Mouse (Mus musculus) thymus, postnatal 14 days (tissue): Measurements from ENCODE around the gene Ccnq.

Experiments
- DNase-seq: peaks from one replicate; pipeline ENCODE4 v3.0.0; 2021

The Ccnq gene

DNA sequence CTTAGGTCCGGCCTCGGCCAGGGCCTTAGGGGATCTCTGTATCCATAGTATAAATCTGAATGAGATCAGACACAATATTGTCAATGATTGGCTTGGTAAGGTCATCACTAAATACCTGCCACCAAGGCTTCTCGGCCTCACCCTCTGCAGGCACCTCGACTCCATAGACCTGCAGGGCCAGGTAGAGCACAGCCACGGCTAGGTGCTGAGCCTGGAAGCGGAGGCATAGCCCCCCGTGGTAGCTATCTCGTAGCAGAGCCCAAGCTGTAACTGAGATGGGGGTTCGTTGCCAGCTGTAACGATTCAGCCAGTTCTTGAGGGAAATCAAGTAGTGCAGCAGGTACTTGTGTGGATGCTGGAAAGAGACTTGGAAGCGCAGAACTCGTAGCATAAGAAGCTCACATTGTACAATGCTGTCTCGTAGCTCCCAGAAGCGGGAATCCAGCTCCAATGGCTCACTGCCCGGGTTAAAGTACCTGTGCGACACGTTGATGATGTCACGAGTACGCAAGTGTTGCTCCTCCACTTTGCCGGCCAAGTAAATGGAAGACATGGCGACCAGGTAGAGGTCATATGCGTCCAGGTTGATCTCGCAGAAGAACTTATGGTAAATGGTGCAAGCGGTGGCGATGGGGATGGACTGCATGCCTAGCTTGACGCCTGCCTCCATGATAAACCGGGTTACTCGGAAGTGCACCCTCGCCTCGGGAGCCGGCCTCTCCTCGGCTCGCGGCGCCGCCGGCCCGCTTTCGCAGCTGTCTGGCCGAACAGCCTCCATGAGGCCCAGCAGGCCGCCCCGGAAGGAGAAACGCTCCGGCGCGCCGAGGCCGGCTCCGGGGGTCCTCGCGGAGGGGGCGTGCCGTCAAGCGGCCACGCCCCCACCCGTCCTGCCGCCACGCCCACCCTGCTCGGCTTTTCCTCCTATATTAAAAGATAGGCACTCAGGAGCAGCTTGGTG, at the start of gene Ccnq:
TSS of gene Ccnq (minus strand) at position 845 of the 958 bp plus-strand sequence.
- DNase-seq: peak; percentile 86

GRCm38 (mm10) chr11:78801094-78801493, 49.6 kb upstream of the Ccnq start:
- DNase-seq: no peak

- no peak for DNase-seq
Measured at GRCm38 (mm10) chr11:78796072-78796729, 44.7 kb upstream of the Ccnq start.

- peak; percentile 66 for DNase-seq
Measured at GRCm38 (mm10) chr11:78793116-78793515, 41.6 kb upstream of the Ccnq start.

DNA sequence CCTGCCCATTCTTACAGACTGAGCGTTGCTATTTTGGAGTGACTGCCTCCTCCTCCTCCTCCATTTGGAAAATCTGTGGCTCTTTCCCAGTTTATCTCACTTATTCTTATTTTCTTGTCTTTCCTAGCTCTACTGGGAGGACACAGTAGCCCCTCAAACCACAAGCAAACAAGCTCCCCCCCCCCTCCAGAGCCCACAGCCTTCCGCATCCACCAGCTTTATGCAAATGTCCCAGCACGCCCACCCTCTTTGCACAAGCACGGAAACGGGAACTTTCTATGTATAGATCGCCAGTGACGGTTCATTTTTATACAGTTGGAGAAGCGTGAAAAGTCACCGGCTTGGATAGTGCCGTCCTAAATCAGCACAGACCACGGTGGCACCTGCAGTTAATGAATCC, 40.9 kb upstream of the Ccnq start:
- DNase-seq: peak; percentile 56

- DNase-seq: no peak
Measured at GRCm38 (mm10) chr11:78792055-78792454, 40.5 kb upstream of the Ccnq start.

DNA sequence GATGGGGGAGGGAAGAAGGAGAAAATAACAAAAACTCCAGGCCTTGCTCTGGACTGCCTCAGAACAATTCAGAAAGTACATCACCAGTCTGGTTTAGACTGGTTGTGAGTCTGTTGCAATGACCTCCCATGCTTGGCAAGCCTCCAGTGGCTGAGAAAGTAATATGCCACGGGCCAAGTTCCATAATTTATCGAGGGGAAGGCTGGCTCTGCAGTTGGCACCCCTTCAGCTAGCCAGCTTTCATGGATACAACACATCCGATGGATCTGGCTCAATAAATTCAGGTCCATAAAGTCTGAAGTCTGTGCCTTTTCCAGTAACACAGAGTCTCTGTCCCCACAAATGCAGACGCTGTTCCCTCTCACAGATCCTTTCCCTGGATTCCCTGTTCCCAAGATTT, 40.1 kb upstream of the Ccnq start:
- no peak for DNase-seq

- no peak for DNase-seq
Measured at GRCm38 (mm10) chr11:78789370-78790060, 38.0 kb upstream of the Ccnq start.

DNA sequence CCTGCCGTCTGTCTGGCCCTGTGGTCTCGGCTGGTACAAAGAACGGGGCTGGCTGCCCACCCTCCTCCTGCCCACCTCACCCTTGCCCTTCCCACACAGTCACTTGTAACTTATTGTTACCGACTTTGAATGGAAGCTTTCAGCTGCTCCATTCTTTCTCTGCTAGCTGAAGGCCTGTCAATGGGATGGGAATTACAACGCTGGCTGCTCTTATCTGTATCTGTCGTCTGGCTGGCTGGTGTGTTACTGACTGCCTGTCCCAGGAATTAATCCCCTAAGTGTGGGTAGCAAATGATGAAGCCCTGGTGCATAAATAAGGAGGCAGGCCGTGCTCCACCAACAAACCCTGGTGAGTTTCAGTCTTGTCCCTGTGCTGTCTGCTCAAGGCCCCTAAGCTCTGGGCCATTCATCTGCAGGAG, 34.5 kb upstream of the Ccnq start:
- DNase-seq: no peak

- DNase-seq: no peak
Measured at GRCm38 (mm10) chr11:78782791-78783347, 31.3 kb upstream of the Ccnq start.

- peak; percentile 41 for DNase-seq
Measured at GRCm38 (mm10) chr11:78782326-78782725, 30.8 kb upstream of the Ccnq start.

DNA sequence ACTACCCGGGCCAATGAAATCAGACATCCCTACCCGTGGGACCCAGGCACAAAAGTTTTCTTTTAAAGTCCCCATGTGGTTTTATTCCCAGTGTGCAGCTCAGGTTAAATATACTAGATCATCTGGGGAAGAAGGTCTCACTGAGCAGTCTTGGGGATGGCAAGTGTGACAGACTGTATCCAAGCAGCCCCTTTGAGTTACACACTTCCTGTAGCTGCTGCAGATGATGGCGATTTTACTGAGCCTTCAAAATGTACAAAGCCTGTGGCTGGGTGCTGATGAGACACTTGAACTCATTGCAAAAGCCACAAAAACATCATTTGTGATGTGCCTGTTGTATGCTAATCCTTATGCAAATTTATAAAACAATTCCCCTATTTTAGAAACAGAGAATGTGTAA, 29.0 kb upstream of the Ccnq start:
- DNase-seq: no peak

DNA sequence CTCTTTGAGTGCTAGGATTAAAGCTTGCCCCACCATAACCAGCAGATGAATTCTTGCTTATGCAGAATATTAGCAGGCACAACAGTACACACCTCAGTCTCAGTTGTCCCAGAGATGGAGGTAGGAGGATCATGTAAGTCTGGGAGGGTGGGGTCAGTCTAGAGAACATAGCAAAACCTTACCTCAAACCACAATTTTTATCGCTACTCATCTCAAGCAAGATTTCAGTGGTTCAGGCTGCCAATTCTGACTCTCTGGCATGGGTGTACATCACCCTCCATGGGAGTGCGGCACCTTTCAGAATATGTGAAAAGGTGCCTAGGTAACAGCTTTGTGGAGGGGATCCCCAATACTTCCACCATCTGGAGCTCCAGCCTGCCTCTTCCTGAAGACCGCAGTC, 28.5 kb upstream of the Ccnq start:
- no peak for DNase-seq

DNA sequence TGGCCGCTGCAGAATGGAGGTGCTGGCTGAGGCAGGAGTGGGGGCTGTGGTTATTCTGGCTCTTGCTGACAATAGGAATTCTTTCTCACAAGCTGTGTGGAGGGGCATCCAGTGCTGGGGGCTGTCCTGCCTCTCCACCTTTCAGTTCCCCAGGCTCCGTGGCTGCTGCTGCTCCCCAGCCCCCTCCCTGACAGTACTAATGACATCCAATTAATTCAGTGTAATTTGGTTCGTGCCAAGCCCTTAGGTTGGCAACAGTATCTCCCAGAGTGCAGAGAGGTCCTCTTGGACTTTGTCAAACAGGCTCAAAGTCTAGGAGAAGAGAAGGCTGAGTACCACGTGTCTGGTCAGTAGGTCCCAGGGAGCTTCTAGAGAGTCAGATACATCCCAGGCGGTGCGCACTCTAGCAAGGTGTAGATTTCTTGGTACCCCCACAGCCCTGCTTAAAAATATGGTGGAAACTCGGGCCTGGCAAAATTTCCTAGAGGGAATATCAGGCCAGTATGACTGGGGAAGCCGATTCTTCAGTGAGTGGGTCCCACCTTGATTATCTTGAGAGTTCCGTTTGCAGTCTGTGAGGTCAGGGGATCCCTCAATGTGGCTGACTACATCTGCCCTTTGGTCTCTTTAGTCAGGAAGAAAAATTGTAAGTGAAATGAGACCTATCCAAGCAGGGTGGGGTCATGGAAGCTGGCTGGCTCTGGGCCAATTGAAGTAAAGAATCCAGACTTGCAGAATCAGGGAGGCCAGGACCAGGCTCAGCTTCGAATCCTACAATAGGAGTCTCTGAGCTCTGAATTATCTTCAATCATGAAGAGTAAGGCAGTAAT, 26.5 kb upstream of the Ccnq start:
- no peak for DNase-seq

GRCm38 (mm10) chr11:78771751-78772283, 20.3 kb upstream of the Ccnq start:
- peak; percentile 72 for DNase-seq

- no peak for DNase-seq
Measured at GRCm38 (mm10) chr11:78770436-78770835, 18.9 kb upstream of the Ccnq start.

DNA sequence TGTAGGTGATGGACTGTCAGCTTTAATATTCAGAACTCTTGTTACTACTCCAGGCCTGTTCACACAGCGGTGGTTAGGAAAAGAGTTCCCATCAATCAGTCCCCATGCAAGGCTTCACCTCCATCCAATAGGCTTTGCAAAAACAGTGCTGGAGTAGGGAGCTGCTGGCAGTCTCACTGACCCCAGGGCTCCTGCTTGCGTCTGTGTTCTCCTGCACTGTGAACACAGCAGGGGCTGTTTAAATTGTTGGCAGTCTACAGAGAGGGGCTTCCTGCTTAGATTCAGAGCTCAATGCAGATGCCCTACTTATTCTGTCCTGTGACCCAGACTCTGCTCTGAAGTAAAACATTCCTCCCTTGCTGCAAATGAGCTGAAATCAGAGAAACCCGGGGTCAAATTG, 17.2 kb upstream of the Ccnq start:
- DNase-seq: peak; percentile 23

DNA sequence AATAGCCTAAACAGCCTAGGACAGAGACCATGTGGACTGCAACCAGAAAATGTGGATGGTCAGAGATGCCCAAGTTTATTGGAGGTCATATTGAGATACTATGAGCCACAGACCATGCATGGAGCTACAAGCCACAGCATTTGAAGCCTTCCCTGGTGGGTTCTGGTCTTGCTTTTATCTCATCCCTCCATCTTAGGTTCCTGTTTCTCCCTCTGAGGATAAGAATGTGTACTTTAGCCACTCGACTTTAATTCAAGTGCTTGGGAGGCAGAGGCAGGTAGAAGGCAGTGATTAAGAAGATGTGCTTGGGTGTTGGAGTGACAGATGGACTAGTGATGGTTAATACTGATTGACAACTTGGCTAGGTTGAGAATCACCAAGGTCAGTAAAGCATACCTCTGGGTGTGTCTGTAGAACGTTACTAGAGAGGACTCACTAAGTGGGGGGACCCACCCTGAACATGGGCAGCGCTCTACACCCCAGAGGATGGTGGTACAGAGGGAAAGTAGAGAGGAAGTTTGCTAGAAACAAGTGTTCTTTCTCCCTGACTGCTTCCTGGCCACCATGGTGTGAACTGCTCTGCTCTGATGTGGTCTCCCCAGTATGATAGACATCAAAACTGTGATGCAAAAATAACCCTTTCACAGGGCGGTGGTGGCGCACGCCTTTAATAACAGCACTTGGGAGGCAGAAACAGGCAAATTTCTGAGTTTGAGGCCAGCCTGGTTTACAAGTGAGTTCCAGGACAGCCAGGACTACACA, 14.7 kb upstream of the Ccnq start:
- no peak for DNase-seq

- DNase-seq: no peak
Measured at GRCm38 (mm10) chr11:78764820-78765219, 13.3 kb upstream of the Ccnq start.

DNA sequence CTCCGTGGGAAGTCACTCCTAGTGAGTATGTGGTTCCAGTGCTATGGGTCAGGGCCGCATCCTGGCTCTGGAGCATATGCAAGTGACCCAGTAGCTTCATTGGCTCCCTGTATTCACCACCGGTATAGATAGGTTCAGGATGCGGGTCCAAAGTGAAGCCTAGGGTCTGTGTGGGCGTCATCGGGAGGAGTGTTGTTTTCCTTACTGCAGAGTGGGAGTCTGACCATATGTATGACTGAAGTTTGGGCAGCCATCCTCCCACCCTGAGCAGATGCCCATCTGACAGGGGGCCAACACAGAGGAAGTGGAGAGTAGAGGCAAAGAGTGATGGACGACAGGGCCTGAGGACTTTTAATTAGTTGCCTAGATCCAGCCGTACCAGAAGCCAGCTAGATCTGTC, 12.8 kb upstream of the Ccnq start:
- DNase-seq: no peak

- no peak for DNase-seq
Measured at GRCm38 (mm10) chr11:78762201-78762600, 10.7 kb upstream of the Ccnq start.
